Mouse (Mus musculus): ENCODE data around the gene Vav2.
A peak's percentile ranks its signal among the peaks of the same experiment; 100 is the strongest.

The Vav2 gene

DNA sequence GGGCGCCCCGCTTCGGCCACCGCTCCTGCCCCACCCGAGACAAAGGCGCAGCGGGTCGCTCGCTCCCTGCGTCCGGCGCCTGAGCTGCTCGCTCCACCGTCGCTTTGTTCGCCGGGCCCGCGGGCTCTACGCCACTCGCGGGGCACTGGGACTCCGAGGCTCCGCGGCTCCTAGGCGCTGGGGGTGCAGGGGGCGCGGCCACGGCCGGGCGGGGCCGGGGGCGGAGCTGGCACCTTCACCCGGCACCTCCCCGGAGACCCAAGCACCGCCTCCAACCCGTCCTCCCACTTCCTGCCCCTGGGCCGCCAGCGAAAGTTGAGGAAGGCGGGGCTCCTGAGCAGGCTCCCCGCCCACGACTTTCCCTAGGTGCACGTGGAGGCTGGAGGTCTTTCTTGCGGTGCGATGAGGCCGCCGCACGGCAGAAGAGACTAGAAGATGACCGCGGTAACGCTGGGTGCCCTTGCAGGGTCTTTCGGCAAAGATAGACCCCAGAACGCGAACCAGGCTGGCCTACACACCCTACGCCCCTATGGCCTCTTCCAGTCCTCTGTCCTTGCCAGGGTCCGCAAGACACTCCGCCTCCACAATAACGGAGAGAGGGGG lies at the start of gene Vav2:
TSS of gene Vav2 (minus strand) at position 179 of the 603 bp plus-strand sequence.
- peak; percentile 80 to 87 for DNase-seq (ENCODE audit: low spot score in 2 of 2)

- DNase-seq (ENCODE audit: low spot score in 2 of 2), result peak; percentile 74 to 86
Measured at GRCm38 (mm10) chr2:27475495-27476302, 48.9 kb upstream of the Vav2 start.

- DNase-seq (ENCODE audit: low spot score in 2 of 2), result peak in 1 of 2 experiments; percentile 30
Measured at GRCm38 (mm10) chr2:27474621-27475484, 48.0 kb upstream of the Vav2 start.

DNA sequence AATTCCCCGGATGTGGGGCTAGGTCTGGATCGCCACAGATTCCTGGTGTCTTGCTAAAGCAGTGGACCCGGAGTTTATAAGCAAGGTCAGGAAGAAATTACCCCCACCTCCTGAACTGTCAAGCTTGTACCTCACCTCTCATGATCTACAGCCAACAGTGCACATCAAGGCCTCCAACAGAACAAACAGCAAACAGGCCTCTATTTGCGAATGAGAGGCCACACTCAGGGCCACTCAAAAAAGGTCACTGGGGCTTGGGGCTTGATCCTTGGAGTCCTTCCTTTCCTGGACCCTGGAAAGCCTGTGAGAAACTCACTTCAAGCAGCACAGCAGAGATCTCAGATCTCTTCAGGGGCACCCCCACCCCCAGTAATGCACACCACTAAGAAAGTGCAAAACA lies 47.1 kb upstream of the Vav2 start:
- no peak for DNase-seq (ENCODE audit: low spot score in 2 of 2)

DNA sequence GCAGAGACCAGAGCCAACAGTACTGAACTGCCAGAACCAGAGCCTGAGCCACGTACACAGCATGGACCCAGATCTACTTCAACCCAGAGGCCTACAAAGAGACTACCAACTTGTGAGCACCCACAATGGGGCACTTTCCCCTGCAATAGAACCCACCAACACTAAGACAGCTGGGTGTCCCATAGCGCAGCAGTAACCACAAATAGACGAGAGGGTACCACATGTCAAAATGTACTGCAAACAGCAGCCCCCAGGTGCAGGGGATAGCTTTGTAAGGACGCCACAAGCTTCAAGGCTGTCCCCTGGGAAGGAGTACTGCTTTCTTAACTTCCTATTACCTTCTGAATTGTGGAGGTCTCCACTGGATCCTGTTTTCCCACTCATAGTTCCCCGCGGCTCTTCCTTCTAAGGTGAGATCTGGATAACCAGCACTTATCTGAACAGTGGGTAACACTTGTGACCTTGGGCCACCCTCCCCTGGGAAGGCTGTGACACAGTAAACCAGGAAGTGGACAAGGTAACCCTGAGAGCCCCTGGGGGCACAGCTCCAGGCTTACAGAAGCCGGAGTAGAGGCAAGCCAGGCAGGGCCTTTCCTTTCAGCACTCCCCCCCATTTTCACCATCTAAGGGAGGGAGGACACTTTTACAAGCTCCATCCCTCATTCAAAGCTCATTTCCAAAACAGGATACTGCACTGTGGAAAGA lies 46.4 kb upstream of the Vav2 start:
- no peak for DNase-seq (ENCODE audit: low spot score in 2 of 2)

DNA sequence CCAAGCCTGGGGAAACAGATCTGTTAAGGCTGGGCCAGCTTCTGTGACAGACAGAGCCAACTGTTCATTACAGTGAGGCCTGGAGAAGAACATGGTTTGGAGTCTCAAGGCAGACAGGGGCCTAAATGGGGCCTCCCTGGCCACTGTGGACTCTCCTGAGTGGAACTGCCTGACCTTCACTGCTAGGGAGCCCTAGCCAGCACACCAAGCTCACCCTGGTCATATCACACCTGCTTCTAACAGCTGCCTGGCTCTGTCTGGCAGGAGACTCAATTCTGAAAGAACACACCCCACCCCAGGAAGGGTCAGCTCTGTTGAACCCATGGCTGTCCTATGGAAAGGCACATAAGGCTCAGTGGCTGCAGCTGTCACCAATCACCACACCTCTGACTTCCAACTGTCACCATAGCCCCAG lies 44.3 kb upstream of the Vav2 start:
- no peak for DNase-seq (ENCODE audit: low spot score in 2 of 2)

DNA sequence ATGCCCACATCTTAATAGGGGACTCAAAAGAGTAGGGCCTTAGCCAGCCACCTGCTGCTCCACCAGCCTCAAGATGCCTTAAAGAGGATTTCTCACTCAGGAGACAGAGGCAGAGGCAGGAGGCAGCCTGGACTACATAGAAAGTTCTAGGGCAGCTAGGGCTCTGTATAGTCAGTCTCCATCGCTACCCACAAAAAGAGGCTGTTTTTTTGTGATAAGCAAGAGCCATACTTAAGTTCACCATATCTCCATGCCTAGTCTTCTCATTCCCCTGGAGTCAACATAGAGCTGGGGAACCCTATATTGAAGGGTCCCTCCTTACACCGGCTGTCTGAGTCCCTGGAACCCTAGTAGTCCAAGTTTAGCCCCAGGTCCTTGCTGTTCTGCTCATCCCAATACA lies 43.7 kb upstream of the Vav2 start:
- DNase-seq (ENCODE audit: low spot score in 2 of 2), result no peak

- DNase-seq (ENCODE audit: low spot score in 2 of 2), result no peak
Measured at GRCm38 (mm10) chr2:27469991-27470355, 43.1 kb upstream of the Vav2 start.

DNA sequence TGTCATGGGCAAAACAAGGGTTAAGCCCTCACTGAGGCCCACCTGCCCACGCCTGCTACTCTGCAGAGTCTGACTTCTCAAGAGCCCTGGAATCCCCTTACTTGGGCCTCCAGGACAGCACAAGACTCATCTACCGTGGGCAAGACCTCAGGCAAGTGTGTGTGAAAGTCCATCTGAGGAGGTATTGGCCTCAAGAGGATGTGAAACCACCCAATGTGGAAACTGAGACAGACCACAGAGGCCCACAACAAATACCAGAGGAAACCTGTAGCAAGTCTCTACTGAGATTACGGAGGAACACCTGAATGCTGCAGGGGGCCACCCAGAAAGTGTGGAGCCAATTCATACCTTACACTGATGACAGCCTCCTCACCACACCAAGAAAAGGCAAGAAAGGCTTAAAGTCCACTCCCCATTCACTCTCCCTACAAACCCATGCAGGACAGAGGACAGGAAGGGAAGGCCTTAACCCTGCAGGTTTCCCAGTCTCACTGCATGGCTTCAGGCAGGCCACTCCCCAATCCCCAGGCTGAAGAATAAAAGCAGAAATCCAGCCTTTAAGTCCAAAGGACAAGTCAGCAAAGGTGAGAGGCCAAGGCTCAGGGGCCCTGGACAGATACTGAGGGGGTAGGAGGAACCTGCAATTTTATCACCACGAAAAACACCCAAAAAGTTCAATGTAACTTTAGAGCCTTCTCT lies 42.6 kb upstream of the Vav2 start:
- no peak for DNase-seq (ENCODE audit: low spot score in 2 of 2)

- no peak for DNase-seq (ENCODE audit: low spot score in 2 of 2)
Measured at GRCm38 (mm10) chr2:27462901-27463300, 36.1 kb upstream of the Vav2 start.

DNA sequence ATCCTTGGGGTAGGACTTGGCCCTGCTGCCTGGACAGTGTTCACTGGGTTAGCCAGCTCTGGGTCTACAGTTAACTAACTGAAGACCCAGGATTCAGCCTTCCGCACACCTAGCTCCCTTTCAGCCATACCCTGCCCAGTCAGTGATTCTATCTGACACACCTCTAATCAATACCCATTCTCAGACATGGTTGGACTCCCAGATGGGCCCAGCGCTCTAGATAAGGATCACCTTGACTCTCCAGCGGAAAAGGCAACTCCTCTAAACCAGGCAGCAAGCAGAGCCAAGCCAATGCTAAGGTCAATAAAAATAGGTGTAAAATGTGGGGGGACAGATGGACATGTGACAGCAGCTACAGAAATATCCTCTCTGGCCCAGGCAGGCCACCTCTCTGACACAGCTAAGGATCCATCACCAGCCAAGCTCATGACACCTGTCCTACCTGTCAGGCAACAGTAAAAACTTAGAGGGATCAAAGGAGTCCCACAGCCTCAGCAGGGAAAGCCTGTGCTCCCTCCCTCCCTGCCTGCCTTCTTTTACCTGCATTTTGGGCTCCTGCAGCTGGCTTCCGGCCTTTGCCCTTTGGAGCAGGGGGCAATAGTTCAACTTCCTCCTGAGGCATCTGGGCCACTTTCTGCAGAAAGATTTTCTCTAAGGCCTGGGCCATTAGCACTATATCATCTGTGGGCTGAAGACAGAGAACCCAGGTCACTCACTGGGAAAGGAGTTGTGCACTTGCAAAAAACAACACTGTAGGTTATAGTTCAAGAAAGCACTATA lies 35.2 kb upstream of the Vav2 start:
- no peak for DNase-seq (ENCODE audit: low spot score in 2 of 2)

DNA sequence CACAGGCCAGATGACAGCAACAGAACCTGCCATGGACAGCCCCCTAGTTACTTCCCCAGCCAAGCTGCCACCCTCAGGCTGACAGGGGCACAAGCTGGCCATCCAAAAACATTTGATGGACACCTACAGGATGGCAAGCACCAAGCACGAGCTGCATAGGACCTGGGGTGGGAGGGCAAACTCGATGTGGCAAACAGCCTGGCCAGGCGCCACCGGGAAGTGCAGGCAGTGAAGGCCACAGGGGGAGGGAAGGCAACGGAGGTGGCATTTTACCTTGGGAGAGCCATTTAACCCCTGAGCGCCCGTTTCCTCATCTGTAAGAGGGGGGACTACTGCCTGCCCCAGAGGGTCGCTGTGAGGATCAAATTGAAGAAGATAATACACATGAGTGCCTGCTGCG lies 33.8 kb upstream of the Vav2 start:
- no peak for DNase-seq (ENCODE audit: low spot score in 2 of 2)

GRCm38 (mm10) chr2:27460163-27460562 lies 33.3 kb upstream of the Vav2 start:
- DNase-seq (ENCODE audit: low spot score in 2 of 2), result no peak

GRCm38 (mm10) chr2:27459735-27460134 lies 32.9 kb upstream of the Vav2 start:
- no peak for DNase-seq (ENCODE audit: low spot score in 2 of 2)

- no peak for DNase-seq (ENCODE audit: low spot score in 2 of 2)
Measured at GRCm38 (mm10) chr2:27450226-27450625, 23.4 kb upstream of the Vav2 start.

- DNase-seq (ENCODE audit: low spot score in 2 of 2), result no peak
Measured at GRCm38 (mm10) chr2:27447782-27448181, 20.9 kb upstream of the Vav2 start.

DNA sequence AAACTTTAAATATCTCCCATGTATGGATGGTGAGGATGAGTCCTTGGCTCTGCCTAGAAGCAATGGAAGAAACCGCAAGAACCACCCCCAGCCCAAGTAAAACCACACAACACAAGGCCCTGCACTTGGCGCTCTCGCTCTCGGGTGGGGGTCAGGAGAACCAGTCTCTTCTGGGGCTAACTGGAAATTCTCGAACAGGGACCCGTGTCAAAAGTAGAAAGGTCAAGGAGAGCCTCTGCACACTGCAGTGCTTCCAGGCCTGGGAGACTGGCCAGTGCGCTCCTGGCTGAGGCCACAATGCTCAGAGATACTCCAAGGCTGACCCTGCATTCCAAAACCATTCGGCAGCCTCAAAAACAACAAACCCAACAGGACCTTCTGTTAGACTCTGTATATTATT lies 20.0 kb upstream of the Vav2 start:
- DNase-seq (ENCODE audit: low spot score in 2 of 2), result no peak

DNA sequence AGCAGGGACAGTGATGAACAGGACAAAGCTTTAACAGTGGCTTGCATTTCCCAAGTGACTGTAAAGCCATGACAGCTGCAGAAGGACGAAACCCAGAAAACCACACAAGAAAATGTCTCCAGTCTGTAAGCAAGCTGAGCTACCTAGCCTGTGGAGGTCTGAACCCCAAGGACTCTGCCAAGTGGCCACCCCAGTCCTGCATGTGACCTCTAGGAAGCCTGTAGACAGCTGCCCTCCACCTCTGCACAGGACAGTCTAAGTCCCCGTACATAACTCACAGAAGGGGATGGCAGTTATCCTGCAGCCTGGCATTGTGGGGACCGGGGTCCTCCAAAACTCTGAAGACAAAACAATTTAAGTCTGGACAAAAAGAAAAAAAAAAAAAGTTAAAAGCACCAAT lies 19.1 kb upstream of the Vav2 start:
- DNase-seq (ENCODE audit: low spot score in 2 of 2), result no peak

- no peak for DNase-seq (ENCODE audit: low spot score in 2 of 2)
Measured at GRCm38 (mm10) chr2:27443450-27443708, 16.5 kb upstream of the Vav2 start.

DNA sequence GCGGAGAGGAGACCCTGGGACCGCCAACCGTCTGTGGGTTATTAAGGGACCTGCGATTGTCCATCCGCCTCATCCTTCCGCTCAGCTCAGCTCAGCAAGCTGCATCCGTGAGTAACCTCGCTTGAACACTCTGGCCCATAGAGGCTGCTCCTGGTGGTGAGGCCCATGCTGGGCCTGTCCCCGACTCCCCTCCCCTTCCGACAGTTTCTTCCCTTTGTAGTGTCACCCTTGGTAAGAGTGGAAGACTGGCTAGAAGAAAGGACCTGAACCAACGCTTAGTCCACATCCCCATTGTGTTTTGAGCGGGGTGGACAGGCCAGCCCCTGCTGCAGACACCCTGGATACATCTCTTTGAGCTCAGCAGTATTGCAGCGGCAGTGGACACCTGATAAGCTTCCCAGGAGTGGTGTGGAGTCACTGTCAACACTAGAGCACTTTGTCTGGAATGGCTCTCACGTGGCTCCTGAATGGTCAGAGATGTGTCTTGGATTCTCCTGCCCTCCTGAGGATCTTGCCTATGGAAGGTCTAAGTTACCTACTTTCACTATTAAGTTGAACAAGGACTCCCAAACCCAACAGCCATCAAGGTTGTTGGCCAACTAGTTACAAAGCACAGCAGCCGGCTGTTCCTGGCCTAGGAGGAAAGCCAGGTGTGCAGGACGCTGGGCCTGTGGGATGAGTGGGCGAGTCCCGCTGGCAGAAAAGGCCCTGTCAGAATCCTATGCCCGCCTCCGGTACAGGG lies 16.0 kb upstream of the Vav2 start:
- DNase-seq (ENCODE audit: low spot score in 2 of 2), result no peak

All from spleen, postnatal 14 days (tissue).